Mouse (Mus musculus) mesoderm, embryonic 11.5 days (tissue): Measurements from ENCODE around the gene Tbcd.

ENCODE experiments used
- DNase-seq: peaks from one replicate; pipeline ENCODE4 v3.0.0-alpha.2; 2012; ENCODE audit warnings: low read depth, low spot score

Tbcd gene

DNA sequence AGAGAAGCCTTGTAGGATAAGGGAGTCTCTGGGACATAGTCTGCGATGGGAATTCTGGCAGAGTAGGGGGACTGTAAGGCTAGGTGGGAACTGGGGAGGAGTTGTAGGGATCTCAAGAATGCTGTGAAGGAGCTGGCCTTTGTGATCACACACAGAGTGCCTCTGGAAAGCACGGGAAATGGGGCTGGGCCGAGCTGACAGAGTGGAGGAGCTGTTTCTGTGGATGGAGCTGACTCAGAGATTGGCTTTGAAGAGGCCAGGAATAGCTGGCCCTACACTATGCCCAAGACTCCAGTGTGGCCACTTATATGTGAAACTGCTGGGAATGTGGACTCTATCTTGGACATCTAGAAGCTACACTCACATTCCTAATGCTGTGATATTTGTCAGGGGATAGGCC is 84.8 kb downstream of the Tbcd start:
- DNase-seq, result no peak

DNA sequence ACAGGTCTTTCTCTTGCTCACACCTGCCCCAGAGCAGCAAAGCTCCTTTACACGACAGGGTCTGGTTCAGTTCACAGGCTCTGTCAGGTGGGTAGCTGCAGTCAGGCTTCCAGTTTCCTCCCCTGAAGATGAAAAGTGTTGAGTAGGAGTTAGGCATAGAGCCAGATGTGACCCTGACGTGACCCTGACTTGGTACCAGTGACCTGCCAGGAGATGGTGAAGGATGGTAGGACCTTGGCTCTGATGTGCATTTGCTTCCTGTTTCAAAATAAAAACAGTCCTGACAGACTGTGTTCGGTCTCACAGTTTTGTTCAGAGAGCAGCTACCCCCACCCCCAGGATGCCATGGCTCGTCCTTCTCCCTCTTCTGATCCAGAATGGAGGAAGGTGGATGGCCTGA is 90.7 kb downstream of the Tbcd start:
- DNase-seq, result no peak

DNA sequence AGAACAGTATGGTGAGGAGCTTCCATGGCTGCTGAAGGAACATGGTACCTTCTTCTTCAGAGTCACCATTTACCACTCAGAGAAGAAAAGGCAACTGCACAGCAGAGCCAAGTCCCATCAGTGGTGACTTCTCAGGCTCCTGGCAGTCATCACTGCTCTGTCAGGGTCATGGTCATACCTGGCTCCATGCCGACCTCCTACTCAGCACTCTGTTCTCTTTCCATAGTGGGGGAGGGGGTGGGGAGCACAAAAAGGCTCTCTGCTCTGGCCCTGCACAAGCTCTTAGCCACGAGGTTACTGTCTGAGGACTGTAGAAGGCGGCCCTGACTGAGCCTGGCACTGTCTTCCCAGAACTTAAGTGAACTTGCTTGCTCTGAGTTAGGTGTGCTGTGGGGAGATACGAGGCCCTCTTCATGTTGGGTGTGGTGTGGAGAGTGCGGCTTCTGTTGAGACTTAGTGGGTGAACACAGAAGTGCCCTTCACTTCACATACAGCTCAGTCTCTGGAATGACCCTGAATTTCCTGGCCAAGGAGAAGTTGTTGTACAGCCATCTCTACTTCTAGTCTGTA is 91.6 kb downstream of the Tbcd start:
- no peak for DNase-seq

DNA sequence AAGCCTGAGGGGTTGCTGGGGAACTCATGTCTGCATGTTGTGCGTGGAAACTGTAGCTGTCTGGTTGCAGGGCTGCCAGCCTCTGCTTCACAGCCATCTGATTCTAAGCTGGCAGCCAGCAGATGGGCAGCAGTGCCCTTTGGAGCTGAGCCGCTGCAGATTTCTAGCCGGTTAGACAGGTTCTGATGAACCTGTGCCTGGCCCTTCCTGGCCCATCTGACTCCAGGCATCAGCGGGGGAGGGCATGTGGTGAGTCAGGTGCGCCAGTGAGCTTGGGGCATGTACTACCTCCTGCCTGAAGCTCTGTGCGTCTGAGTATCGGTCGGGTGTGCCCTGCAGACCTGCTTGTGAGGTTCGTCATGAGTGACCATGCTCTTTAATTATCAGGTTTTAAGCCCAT is 92.2 kb downstream of the Tbcd start:
- no peak for DNase-seq

DNA sequence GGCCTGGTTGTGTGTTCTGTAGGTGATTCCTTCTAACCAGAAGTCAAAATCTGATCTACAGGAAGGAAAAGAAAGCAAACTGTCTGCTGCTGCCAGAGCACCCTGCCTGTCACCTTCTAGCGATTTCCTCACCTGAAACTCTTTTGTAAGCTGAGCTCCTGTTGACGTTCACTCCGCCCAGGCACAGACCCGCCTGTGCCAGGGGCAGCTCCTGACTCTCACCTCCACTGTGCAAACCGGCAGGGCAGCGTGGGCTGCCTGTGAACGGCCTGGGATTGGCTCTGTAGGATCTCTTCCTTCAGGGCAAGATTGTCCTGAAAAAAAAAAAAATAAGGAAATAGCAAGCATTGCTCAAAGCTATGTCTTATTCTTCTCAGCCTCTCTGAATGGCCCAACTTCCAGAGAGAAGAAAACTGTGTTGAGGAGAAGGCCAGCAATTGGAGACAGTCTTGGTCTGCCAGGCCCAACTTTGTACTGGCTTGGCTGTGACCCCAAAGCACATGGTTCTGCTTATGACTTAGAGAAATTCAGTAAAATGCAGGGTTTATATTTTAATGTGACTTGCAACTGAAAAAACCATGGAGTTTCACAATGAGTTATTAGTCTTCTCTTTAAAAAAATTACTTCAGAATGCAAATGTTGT is 93.1 kb downstream of the Tbcd start:
- no peak for DNase-seq

DNA sequence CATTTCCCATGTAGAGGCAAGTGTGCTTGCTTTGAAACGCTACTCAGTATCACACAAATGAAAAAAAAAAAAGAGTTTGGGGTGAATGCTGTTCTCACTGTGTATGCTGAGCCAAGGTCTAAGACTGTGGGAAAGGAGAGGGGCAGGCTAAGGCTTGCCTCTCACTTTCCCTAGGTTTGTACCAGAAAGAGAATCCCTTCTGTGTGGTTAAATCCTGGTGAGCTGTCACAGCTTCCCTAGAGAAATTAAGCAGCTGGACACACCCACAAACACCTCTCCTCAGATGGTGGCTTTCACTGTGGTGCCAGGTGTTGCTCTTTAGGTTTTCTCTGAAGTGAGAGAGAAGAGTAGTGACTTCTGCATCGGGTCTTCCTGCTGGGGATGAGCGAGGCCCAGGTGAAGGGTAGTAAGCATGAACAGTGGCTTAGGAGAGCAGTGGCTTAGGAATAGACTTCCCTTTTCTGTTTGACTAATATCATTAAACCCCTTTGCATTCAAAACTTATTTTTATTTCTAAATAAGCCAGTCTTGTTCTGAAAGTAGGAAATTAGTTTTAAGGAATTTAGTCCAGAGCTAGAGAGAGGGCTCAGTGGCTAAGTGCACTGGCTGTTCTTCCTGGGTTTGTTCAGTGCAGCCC is 93.8 kb downstream of the Tbcd start:
- no peak for DNase-seq

DNA sequence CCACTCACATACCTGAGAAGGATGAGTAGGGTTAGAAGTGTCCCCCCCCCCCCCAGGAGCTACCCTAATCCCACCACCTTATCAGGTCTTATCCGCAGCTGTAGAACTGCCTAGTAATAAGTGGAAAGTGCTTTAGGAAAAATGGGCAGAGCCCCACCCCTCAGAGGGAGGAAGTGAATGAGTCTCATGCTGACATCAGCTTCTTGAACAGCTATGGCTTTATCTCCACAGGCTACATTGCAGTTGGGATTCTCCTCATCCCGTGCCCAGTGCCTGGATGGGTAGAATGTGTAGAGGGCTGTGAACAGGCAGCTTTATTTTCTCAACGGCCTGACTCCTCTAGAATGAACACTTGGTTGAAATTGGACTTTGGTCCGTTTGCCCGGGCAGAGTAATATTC is 95.5 kb downstream of the Tbcd start:
- DNase-seq, result no peak

DNA sequence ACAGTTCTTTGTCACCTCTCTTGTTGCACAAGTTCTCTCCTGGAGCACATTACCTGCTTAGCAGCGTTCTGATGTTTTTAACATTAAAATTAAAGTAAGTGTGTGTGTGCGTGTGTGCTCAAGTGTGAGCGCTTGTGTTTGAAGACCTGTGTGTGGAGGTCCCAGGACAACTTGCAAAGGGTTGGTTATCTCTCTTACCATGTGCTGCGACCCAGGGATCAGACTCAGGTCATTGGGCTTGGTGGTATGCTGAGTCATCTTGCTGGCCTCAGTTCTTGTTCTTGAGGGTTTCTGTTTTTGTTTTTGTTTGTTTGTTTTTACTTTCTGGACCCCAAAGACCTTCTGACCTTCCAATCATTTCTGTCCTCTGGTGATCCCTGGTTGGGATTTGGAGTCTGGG is 96.2 kb downstream of the Tbcd start:
- no peak for DNase-seq

DNA sequence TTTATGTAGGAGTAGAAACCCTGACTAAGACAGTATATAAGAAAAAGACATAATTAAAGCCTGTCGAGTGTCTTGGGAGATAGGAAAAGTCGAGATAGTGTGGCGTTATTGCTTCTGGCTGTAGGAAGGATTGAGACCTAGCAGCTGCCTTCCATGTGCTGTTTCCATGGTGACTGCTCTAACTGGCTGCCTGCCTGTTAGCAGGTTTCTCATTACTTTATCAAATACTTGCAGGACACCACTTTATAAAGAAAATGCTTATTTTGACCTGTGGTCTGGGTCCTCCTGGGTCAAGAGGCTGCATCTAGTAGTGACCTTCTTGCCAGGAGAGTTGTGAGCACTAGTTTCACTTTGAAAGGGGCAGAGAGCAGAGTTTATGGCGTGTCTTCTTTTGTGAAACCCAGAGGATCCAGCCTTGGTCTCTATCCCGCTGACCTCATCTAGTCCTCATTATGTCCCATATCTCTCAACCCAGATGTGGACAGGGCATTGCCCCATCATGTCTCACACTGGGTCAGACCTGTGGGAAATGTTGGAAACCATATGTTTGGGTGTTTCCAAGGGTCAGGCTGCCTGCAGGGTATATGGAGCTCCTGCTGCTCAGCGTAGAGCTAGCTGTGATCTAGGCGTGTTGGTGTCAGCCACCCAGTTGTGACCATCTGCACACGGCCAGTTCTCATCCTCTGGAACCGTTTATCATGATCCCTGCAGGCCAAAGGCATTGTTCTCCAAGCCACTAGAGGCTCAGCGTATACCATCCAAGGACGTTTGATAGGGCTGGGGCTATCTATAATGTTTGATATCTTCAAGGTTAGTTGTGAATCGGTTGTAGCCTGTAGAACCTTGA is 97.5 kb downstream of the Tbcd start:
- no peak for DNase-seq

DNA sequence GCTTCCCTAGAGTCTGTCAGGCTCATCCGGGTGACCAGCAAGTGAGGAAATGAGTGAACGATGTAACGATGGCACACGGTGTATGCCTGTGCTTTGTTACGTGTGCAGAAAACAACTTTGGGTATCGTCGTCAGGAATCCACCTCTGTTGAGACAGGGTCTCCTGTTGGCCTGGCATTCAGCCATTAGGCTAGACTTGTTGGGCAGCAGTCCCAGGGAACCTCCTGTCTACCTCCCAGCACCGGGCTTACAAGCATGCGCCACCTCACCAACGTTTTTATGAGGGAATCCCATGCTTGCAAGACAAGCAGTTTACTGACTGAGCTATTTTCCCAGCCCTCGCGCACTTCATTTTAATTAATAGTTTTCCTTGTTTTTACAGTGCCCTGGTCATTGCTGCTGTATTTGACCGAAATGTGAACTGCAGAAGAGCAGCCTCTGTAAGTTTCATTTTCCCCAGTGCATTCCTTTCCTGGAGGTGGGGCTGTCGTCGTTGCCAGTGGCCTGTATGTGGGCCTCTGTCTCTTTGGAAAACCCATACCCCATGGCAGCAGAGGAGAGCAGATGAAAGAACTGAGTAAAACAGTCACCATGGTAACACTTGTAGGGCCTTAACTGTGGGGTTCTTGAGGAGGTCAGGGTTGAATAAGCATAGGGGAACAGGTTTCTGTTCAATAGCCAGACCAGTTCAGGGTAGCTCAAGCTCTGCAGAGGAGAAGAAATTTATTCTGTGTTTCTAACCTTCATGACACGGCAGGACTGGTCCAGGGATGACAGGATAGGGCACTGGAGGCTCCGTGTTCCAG is 98.3 kb downstream of the Tbcd start:
- DNase-seq, result no peak

DNA sequence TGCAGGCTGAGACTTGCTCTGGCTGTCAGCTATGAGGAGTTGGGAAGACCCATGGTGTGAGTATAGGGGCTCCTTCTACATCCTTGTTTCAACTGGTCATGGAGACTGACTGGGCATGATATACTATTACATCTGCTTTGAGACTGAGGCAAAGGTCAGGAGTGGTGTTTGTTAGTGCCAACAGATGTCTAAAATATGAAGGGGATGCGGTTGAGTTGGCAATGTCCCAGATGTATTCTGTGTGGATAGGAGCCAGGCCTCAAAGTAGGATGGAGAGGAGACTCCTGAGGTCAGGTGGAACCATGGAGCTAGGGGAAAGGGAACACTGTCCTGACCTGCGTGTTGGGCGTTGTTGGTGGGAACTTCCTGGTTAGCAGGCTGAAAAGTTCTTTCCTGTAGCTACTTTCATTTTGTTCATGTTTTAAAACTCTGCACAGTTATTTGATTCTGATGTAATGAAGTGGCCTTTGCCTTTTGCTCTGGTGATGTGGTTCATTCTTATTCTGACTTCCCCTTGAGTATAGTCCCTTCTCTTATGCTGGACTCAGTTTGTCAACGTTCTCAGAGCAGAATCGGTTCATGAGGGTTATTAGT is 99.6 kb downstream of the Tbcd start:
- no peak for DNase-seq

DNA sequence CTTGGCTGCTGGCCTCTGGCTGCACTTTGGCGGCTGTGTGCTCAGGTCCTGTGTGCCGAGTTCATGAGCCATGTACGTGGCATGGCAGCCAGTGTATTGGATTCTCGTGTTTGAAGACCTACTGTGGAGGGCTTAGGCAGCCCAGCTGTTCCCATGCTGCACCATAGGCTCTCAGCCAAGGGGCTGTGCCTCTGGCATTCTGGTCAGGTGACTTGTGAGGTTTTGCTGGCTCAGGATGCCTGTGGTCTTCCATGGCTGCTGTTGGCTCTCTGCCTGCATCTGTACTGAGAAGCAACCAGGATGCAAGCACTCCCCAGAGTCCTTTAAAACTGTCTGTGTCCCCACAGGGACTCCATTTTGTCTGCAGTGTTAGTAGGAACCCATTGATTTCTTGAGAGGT is 100.4 kb downstream of the Tbcd start:
- no peak for DNase-seq

DNA sequence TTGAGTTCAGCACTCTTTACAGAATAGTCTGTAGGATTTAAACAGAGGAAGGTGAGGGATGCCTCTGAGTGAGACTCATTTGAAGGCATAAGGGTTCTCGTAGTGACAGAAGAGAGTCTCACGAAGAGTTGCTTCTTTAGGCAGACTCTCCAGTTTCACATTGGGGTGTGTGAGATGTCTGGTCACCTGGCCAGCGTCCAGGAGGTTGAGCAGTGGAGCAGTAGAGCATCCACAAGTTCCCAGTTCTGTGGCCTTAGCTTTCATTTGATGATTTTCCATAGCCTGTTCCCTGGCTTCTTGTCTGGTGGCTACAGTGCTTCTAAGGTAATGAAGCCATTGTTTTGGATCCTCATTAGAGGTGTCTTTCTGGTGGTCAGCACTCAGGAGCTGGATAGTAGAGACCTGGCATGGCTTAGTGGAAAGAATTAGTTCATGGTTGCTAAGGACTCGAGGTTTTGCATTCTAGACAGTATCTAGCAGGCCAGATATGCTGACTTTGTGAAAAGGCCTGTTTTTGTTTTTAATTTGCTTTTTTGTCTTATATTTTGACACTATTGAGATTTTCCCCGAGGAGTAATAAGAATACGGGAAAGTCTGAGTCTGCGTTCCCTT is 101.2 kb downstream of the Tbcd start:
- no peak for DNase-seq

DNA sequence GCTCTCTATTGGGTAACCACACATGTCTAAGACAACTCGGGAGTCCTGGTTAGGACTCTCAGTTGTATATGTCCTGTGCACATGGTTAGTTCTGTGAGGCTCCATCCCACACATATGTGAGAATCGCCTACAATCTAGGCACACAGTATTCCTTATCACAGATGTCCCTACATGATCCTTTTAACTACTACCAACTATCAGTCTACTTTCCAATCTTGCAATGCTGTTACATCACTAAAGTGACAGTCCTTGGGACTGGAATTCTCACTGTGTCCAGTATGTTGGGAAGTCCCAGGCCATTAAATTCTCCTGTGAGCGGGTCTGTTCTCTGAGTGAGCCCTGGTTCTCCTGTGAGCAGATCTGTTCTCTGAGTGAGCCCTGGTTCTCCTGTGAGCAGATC is 101.7 kb downstream of the Tbcd start:
- no peak for DNase-seq

DNA sequence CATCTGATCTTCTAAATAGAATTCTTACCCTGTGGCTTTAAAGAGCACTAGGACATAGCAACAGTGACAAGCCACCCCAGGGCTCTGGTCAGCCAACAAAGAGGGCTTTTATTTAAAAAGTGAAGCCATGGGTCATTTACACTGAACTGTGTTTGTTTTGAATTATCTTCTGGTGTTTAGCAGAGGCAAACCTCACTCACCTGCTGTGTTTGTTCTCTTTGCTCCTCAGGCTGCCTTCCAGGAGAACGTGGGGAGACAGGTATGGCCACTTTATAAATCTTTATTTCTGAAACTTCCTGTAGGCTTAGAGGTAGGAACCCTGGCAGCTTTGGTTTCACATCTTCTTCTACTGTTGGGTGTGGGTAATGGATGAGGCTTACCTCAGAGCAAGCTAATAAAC is 105.0 kb downstream of the Tbcd start:
- no peak for DNase-seq

DNA sequence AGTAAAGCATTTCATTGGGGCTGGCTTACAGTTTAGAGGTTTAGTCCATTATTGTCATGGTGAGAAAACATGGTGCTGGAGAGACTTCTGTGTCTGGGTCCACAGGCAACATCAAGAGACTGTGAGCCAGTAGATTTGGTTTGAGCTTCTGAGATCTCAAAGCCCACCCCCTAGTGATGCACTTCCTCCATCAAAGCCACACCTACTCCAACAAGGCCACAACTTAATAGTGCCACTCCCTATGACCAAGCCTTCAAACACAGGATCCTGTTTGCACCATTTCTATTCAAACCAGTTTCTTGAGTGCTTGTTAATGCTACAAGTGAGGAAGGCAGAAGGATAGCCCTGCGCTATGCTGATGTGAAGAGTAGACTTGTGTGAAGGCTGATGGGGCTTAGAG is 106.2 kb downstream of the Tbcd start:
- no peak for DNase-seq

DNA sequence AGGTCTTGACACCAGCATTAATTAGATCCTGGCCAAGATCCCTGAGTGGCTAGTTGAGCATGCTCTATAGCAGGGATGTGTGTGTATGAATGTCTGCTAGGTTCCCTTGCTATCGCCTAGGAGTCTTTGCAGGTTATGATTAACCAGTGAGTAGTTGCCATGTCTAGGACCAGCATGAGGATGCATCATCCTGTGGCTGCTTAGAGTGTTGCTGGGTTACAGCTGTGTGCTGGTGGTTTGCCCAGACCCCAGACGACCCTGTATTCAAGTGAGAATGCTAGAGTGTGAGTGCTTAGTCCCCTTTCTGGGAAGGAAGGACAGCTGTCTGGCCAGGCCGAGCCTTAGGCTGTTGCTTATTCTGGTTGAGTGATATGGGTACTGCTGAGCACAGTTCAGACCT is 106.8 kb downstream of the Tbcd start:
- DNase-seq, result no peak

DNA sequence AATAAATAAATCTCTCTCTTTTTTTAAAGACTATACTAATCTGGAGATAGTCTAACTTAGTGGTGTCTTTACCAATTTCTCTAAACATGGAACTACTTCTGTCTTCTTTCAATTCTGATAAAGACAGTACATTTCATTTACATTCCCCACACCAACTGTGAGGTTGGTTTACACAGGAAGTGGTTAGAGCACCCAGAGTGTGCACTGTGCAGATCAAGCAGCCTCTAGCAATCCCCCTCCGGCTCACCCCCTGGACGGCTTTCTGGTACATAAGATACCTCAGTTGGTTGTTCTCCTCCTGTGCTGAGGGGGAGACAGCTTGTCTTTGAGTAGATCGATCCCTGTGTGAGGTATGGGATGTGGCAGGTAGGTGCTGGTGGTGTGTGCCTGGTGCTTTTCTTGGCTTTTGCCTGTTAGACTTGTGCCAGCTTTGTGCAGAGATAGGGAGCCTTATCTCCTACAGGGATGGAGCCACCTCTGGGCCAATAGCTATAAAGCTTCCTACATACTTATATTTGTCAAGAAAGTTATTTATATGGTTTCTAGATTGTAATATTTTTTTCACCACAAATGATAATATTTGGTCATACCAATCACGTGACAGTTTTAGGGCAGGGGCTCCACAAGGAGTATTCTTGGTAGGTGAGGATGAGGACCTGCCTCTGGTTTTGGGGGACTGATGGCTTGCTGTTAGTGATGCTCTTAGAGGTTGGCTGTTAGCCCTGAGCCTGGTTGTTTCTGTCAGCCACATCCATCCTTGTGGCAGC is 108.0 kb downstream of the Tbcd start:
- no peak for DNase-seq

DNA sequence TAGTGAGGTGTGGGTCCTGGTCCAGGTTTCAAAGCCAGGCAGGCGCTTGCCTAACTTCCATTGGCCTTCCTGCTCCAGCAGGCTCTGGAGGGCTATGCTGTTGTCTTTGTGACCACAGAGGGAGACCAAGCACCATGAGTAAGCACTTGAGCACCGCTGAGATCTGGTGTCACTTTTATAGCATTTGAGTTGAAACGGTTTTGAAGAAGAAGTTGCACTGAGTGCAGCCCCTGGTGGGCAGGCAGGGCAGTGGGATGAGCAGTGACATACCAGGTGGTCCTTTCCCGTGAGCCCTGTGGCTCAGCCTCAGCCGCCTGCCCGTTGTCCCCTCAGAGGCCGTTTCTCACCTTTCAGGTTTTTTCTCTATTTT is 108.5 kb downstream of the Tbcd start:
- DNase-seq, result no peak

DNA sequence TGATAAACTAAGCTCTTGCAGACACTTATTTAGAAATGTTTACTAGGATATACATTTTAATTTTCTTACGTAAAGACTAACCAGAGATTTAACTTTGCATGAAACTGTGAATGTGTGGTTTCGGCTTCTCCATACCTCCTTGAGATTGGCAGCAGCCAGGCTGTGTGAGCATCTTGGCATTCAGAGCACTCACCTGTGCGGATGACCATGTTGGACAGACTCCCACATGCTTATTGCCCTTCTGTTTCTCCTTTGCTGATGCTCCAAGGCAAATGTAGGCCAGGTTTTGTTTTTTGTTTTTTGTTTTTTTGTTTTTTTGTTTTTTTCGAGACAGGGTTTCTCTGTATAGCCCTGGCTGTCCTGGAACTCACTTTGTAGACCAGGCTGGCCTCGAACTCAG is 111.6 kb downstream of the Tbcd start:
- no peak for DNase-seq
